Mouse (Mus musculus) lung, adult 2 months (tissue): Measurements from ENCODE around the gene Zfp697.

ENCODE experiments used
- CTCF ChIP-seq: fragments of 200-500 bp; IDR thresholded peaks from 2 replicates; pipeline ENCODE4 v1.5.1; 2011; ENCODE audit warnings: mild to moderate bottlenecking, low read length, control low read depth; ENCODE audit not compliant: insufficient read depth
- POLR2A ChIP-seq: fragments of 200-500 bp; IDR thresholded peaks from 2 replicates; pipeline ENCODE4 v1.6.1; 2011; ENCODE audit warnings: low read depth, mild to moderate bottlenecking, control low read depth, low read length, borderline replicate concordance; ENCODE audit errors: extremely low read depth

DNA sequence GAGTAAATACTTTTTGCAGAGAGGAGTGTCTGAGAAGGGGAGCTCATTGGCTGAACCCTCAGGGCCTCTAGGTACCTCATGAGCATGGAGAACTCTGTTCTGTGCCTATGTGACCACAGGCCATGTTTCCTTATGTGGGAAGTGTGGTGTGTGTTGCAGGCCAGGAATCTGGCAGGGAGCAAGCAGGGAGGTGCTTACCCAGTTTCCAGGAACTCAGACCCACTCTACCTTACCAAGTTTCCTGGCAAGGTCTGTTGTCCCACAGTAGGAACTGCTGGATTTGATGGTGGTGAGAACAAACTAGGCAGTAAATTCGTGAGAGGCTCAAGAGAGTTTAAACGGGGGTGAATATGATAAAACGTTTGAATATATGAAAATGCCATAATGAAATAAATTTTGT is 16.2 kb upstream of the Zfp697 start:
- TF ChIP-seq CTCF (no peak), POLR2A (no peak)
